Mouse (Mus musculus): Measurements from ENCODE around the gene Mlh1. TPM values are rescaled to one million over a fixed set of nuclear protein-coding genes. Genes with fewer than 3 reads are reported as not detected.

The Mlh1 gene
- polyA plus RNA-seq, 1 experiment: 11.4 TPM

DNA sequence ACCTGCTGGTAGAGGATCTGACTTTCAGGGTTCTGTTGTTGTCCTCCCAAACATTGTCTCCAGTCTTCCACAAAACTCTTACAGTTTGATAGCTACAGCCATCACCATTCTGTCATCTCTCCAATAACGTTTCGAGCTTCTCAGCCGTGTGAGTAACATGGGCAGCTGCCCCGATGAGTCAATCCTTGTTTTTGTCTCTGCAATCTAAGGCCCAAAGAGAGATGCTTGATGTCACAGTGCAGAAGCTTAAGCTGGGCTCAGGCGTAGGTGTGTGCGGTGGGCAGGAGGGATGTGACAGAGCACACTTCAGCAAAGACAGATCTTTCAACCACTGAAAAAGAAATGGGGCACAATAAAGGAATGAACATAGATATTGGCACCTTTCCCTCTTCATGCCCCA, 32.4 kb upstream of the Mlh1 start:
- H3ac ChIP-seq (ENCODE audit: control insufficient read depth, insufficient read length): no peak overlapping the region
- H3K79me2 ChIP-seq (ENCODE audit: control insufficient read depth, insufficient read depth): no peaks in the 10 kb centered on the region
- no peaks in the 10 kb centered on the region for H3K27me3 ChIP-seq (ENCODE audit: control insufficient read depth, insufficient read depth, insufficient read length)
- TF ChIP-seq MYOD1 (IDR thresholded peaks at IDR 0.05; ENCODE audit: control insufficient read depth in 1 of 3, insufficient read length in 2 of 3, low read depth in 2 of 3) (peak in 2 of 3 experiments; percentile 43 to 61), USF1 (IDR thresholded peaks at IDR 0.05; ENCODE audit: low read depth) (no peak)
- H3K4me3 ChIP-seq: no peak overlapping the region
- no peaks in the 10 kb centered on the region for H3K36me3 ChIP-seq (ENCODE audit: control insufficient read depth, insufficient read depth)
- peak overlapping the region; percentile 39 for H3K4me2 ChIP-seq (ENCODE audit: low read depth)

DNA sequence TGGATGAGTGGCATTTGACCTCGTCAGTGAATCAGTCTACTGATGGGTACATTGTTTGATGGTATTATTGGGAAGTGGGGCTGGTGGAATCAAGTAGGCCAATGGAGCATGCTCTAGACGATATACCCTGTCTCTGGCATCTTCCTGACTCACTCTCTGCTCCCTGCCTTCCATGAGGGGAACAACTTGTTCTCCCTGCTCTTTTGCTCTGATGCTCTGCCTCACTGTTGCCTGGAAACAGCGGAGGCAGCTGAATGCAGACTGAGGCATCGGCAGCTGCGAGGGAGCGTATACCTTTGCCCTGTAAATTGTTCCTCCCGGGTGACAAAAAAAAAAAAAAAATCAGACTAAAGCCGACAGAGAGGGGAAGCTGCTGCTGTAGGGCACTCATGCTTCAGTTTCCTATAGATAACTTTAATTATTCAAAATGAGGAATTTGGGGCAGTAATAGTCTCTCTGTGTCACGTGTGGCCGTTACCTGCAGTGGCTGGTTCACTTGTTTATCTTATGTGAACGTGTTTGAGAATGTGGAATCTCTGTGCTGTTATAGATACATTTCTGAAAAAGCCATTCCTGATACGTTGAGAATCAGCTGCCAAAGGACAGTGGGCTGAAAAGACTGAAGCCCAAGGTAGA, 30.7 kb upstream of the Mlh1 start:
- no peak for TF ChIP-seq TCF3 (IDR thresholded peaks at IDR 0.05; ENCODE audit: insufficient read length, low read depth)
- Histone ChIP-seq H3K27me3 (ENCODE audit: control insufficient read depth, insufficient read depth, insufficient read length) (no peaks in the 10 kb centered on the region), H3K4me3 (no peak overlapping the region), H3K79me2 (ENCODE audit: control insufficient read depth, insufficient read depth) (no peaks in the 10 kb centered on the region), H3K36me3 (ENCODE audit: control insufficient read depth, insufficient read depth) (no peaks in the 10 kb centered on the region), H3ac (ENCODE audit: control insufficient read depth, insufficient read length) (no peak overlapping the region), H3K4me2 (ENCODE audit: low read depth) (no peak overlapping the region)

DNA sequence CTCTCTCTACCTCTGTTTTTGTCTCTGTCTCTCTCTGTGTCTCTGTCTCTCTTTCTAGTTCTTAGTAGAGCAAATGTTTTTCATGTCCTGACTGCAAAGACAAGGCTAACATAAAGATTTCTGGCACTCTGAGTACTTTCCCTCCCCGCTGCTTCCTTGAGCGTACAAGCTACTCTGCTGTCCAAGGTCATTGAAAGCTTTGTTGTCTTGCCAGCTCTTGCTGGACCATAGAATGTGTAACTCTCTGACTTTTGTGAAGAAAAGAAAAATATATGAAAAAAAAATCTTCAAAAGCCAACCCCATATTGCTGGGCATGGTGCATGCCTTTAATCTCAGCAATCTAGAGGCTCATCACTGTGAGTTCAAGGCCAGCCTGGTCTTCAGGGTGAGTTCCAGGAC, 27.0 kb upstream of the Mlh1 start:
- Histone ChIP-seq H3K36me3 (ENCODE audit: control insufficient read depth, insufficient read depth) (no peaks in the 10 kb centered on the region), H3K4me2 (ENCODE audit: low read depth) (no peak overlapping the region), H3K27me3 (ENCODE audit: control insufficient read depth, insufficient read depth, insufficient read length) (no peaks in the 10 kb centered on the region), H3ac (ENCODE audit: control insufficient read depth, insufficient read length) (no peak overlapping the region), H3K4me3 (no peak overlapping the region), H3K79me2 (ENCODE audit: control insufficient read depth, insufficient read depth) (no peaks in the 10 kb centered on the region)
- TF ChIP-seq CEBPB (IDR thresholded peaks at IDR 0.05; ENCODE audit: insufficient read depth, poor library complexity, severe bottlenecking) (no peak), MYOG (IDR thresholded peaks at IDR 0.05; ENCODE audit: control insufficient read depth in 1 of 3, insufficient read depth in 1 of 3, insufficient read length in 2 of 3, low read depth in 2 of 3) (no peak), TCF12 (IDR thresholded peaks at IDR 0.05; ENCODE audit: insufficient read depth, poor library complexity, severe bottlenecking) (no peak), REST (IDR thresholded peaks at IDR 0.05; ENCODE audit: insufficient read depth, insufficient read length) (no peak), POLR2AphosphoS2 (IDR thresholded peaks at IDR 0.05; ENCODE audit: insufficient read length, low read depth) (no peak)

DNA sequence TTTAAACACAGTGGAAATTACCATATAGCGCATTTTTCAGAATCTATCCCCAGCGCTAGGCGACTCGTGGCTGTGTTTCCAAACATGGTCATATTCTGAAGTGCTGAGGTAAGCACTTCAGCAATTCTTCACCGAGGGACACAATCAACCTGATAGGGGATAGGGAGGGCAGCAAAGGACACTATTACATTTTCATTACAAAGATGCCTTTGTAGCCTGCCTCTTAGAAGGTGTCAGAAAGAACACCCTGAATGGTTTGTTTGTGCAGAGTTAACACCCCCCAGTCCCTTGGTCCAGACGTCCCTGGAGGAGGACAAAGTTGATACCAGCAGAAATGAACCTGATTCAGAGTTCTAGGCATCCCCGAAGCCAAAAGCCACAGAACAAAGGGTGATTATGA, 24.8 kb upstream of the Mlh1 start:
- H3K4me2 ChIP-seq (ENCODE audit: low read depth): no peak overlapping the region
- no peak overlapping the region for H3K4me3 ChIP-seq
- no peak overlapping the region for H3ac ChIP-seq (ENCODE audit: control insufficient read depth, insufficient read length)
- no peaks in the 10 kb centered on the region for H3K36me3 ChIP-seq (ENCODE audit: control insufficient read depth, insufficient read depth)
- H3K27me3 ChIP-seq (ENCODE audit: control insufficient read depth, insufficient read depth, insufficient read length): no peaks in the 10 kb centered on the region
- no peaks in the 10 kb centered on the region for H3K79me2 ChIP-seq (ENCODE audit: control insufficient read depth, insufficient read depth)
- TF ChIP-seq SRF (IDR thresholded peaks at IDR 0.05; ENCODE audit: control insufficient read depth, insufficient read length, low read depth) (no peak), TCF12 (IDR thresholded peaks at IDR 0.05; ENCODE audit: insufficient read depth, poor library complexity, severe bottlenecking) (no peak), MAX (IDR thresholded peaks at IDR 0.05; ENCODE audit: low read depth) (no peak), TCF3 (IDR thresholded peaks at IDR 0.05; ENCODE audit: insufficient read length, low read depth) (no peak), MYOD1 (IDR thresholded peaks at IDR 0.05; ENCODE audit: control insufficient read depth in 1 of 3, insufficient read length in 2 of 3, low read depth in 2 of 3) (no peak), MYOG (IDR thresholded peaks at IDR 0.05; ENCODE audit: control insufficient read depth in 1 of 3, insufficient read depth in 1 of 3, insufficient read length in 2 of 3, low read depth in 2 of 3) (no peak)

DNA sequence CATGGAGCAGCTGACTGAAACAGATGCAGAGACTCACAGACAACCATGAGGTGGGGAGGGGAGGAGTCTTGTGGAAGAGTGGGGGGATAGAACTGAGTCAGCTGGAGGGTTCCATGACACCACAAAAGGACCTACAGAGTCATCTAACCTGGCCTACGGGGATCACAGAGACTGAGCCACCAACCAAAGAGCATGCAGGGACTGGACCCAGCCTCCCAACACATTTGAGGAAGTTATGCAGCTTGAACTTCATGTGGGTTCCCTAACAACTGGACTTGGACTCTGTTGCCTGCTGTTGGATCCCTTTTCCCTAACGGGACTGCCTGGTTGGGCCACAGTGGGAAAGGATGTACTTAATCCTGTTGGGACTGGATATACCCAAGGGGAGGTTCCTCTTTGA, 23.7 kb upstream of the Mlh1 start:
- H3K36me3 ChIP-seq (ENCODE audit: control insufficient read depth, insufficient read depth): no peaks in the 10 kb centered on the region
- TF ChIP-seq REST (IDR thresholded peaks at IDR 0.05; ENCODE audit: insufficient read depth, insufficient read length) (no peak), MYOD1 (IDR thresholded peaks at IDR 0.05; ENCODE audit: control insufficient read depth in 1 of 3, insufficient read length in 2 of 3, low read depth in 2 of 3) (no peak), MYOG (IDR thresholded peaks at IDR 0.05; ENCODE audit: control insufficient read depth in 1 of 3, insufficient read depth in 1 of 3, insufficient read length in 2 of 3, low read depth in 2 of 3) (no peak), POLR2A (IDR thresholded peaks at IDR 0.05; ENCODE audit: insufficient read length, low read depth) (no peak), MAX (IDR thresholded peaks at IDR 0.05; ENCODE audit: low read depth) (no peak), POLR2AphosphoS2 (IDR thresholded peaks at IDR 0.05; ENCODE audit: insufficient read length, low read depth) (no peak), TCF3 (IDR thresholded peaks at IDR 0.05; ENCODE audit: insufficient read length, low read depth) (no peak), CEBPB (IDR thresholded peaks at IDR 0.05; ENCODE audit: insufficient read depth, poor library complexity, severe bottlenecking) (no peak), USF1 (IDR thresholded peaks at IDR 0.05; ENCODE audit: low read depth) (no peak), SRF (IDR thresholded peaks at IDR 0.05; ENCODE audit: control insufficient read depth, insufficient read length, low read depth) (no peak), E2F4 (IDR thresholded peaks at IDR 0.05; ENCODE audit: insufficient read depth) (no peak), TCF12 (IDR thresholded peaks at IDR 0.05; ENCODE audit: insufficient read depth, poor library complexity, severe bottlenecking) (no peak)
- no peak overlapping the region for H3K4me3 ChIP-seq
- no peak overlapping the region for H3K4me2 ChIP-seq (ENCODE audit: low read depth)
- H3K27me3 ChIP-seq (ENCODE audit: control insufficient read depth, insufficient read depth, insufficient read length): no peaks in the 10 kb centered on the region
- H3ac ChIP-seq (ENCODE audit: control insufficient read depth, insufficient read length): no peak overlapping the region
- H3K79me2 ChIP-seq (ENCODE audit: control insufficient read depth, insufficient read depth): no peaks in the 10 kb centered on the region

DNA sequence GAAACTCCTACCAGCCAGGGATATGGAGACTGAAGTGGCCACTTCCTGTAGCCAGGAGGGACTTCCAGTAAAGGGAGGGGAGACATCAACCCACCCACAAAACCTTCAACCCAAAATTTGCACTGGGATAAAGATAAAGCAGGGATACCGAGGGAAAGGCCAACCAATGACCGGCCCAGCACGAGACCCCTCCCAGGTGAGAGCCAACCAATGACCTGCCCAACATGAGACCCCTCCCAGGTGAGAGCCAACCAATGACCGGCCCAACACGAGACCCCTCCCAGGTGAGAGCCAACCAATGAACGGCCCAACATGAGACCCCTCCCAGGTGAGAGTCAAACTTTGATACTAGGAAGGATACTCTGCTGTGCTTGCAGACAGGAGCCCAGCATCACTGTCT, 23.3 kb upstream of the Mlh1 start:
- Histone ChIP-seq H3K4me3 (no peak overlapping the region), H3ac (ENCODE audit: control insufficient read depth, insufficient read length) (no peak overlapping the region), H3K27me3 (ENCODE audit: control insufficient read depth, insufficient read depth, insufficient read length) (no peaks in the 10 kb centered on the region), H3K36me3 (ENCODE audit: control insufficient read depth, insufficient read depth) (no peaks in the 10 kb centered on the region), H3K4me2 (ENCODE audit: low read depth) (no peak overlapping the region), H3K79me2 (ENCODE audit: control insufficient read depth, insufficient read depth) (no peaks in the 10 kb centered on the region)
- no peak for TF ChIP-seq POLR2A (IDR thresholded peaks at IDR 0.05; ENCODE audit: insufficient read length, low read depth)
- TF ChIP-seq TCF12 (IDR thresholded peaks at IDR 0.05; ENCODE audit: insufficient read depth, poor library complexity, severe bottlenecking): no peak
- TF ChIP-seq SRF (IDR thresholded peaks at IDR 0.05; ENCODE audit: control insufficient read depth, insufficient read length, low read depth): no peak
- TF ChIP-seq E2F4 (IDR thresholded peaks at IDR 0.05; ENCODE audit: insufficient read depth): no peak
- no peak for TF ChIP-seq POLR2AphosphoS2 (IDR thresholded peaks at IDR 0.05; ENCODE audit: insufficient read length, low read depth)
- TF ChIP-seq TCF3 (IDR thresholded peaks at IDR 0.05; ENCODE audit: insufficient read length, low read depth): no peak
- no peak for TF ChIP-seq CEBPB (IDR thresholded peaks at IDR 0.05; ENCODE audit: insufficient read depth, poor library complexity, severe bottlenecking)
- no peak for TF ChIP-seq MAX (IDR thresholded peaks at IDR 0.05; ENCODE audit: low read depth)
- no peak for TF ChIP-seq REST (IDR thresholded peaks at IDR 0.05; ENCODE audit: insufficient read depth, insufficient read length)
- TF ChIP-seq USF1 (IDR thresholded peaks at IDR 0.05; ENCODE audit: low read depth): no peak
- no peak for TF ChIP-seq MYOG (IDR thresholded peaks at IDR 0.05; ENCODE audit: control insufficient read depth in 1 of 3, insufficient read depth in 1 of 3, insufficient read length in 2 of 3, low read depth in 2 of 3)
- TF ChIP-seq MYOD1 (IDR thresholded peaks at IDR 0.05; ENCODE audit: control insufficient read depth in 1 of 3, insufficient read length in 2 of 3, low read depth in 2 of 3): no peak
